Mouse (Mus musculus): ENCODE results near the gene Hs6st1. TPM values are rescaled to one million over a fixed set of nuclear protein-coding genes. Genes with fewer than 3 reads are reported as not detected.

The Hs6st1 gene
- total and polyA plus RNA-seq, 2 experiments from 2014 or later, result 3.2 to 31.5 TPM

DNA sequence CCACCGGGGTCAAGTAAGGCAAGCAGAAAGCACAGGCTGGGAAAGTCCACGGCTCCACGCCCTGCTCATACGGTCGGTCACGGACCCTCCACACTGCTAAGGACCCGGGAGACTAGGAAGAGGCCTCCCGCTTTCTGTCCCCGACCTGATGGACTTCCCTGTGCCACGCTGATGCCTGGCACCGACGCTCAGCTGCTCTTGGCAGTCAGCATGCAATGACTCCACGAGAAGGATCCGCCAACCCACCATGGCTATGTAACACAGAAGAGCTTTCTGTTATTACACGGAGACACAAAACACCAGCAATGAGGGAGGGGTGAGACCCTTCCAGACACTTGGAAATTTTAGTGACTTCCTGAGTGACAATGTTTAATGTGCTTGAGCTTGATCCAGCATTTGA is 72.1 kb downstream of the Hs6st1 start:
- Histone ChIP-seq H3K4me2 (ENCODE audit: low read depth, low read length) (no peak overlapping the region), H3K36me3 (replicated peaks; ENCODE audit: control insufficient read depth, insufficient read depth, low read length) (peaks cover 35% of the 10 kb centered on the region), H3K4me1 (ENCODE audit: control insufficient read depth, insufficient read depth) (no peaks in the 10 kb centered on the region), H3K27me3 (ENCODE audit: control insufficient read depth, insufficient read depth, low read length) (no peaks in the 10 kb centered on the region), H3K9me3 (replicated peaks; ENCODE audit: control insufficient read depth, low read length) (no peaks in the 10 kb centered on the region), H3K27ac (ENCODE audit: low read depth) (no peak overlapping the region), H3K9ac (replicated peaks; ENCODE audit: low read depth, low read length) (no peak overlapping the region), H3K4me3 (ENCODE audit: low read depth, low read length) (no peak overlapping the region)
- TF ChIP-seq EP300 (IDR thresholded peaks at IDR 0.05; ENCODE audit: low read depth) (no peak), CTCF (IDR thresholded peaks at IDR 0.05; ENCODE audit: low read depth) (no peak)
- ATAC-seq (ENCODE audit: insufficient read depth, low read depth) (no peak), DNase-seq (ENCODE audit: low spot score) (no peak)
- WGBS, result 92% methylated on average over 15 of the region's 15 CpGs

DNA sequence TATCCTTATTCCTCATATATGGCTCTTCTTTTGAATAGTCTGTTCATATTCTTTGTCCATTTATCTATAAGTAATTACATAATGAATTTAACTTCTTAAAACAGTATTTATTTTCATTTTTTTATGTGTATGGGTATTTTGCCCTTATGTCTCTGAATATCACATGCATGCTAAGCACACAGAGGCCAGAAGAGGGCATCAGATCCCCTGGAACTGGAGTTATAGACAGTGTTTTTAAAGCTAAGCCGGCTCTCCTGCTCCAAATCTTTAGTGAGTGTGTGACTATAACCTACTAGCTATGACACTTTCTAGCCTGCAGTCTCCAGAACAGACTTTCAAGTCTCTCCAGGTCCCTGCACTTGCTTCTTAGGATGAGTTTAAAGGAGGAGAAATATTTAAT is 76.8 kb downstream of the Hs6st1 start:
- TF ChIP-seq EP300 (IDR thresholded peaks at IDR 0.05; ENCODE audit: low read depth) (no peak), CTCF (IDR thresholded peaks at IDR 0.05; ENCODE audit: low read depth) (peak; percentile 68)
- no peak overlapping the region for H3K4me3 ChIP-seq (ENCODE audit: low read depth, low read length)
- ATAC-seq (ENCODE audit: insufficient read depth, low read depth) (no peak), DNase-seq (ENCODE audit: low spot score) (peak; percentile 29)
- H3K27ac ChIP-seq (ENCODE audit: low read depth), result no peak overlapping the region
- H3K36me3 ChIP-seq (replicated peaks; ENCODE audit: control insufficient read depth, insufficient read depth, low read length), result peaks cover 77% of the 10 kb centered on the region
- no peaks in the 10 kb centered on the region for H3K4me1 ChIP-seq (ENCODE audit: control insufficient read depth, insufficient read depth)
- no peak overlapping the region for H3K9ac ChIP-seq (replicated peaks; ENCODE audit: low read depth, low read length)
- no peak overlapping the region for H3K4me2 ChIP-seq (ENCODE audit: low read depth, low read length)
- no peaks in the 10 kb centered on the region for H3K9me3 ChIP-seq (replicated peaks; ENCODE audit: control insufficient read depth, low read length)
- no peaks in the 10 kb centered on the region for H3K27me3 ChIP-seq (ENCODE audit: control insufficient read depth, insufficient read depth, low read length)
- 26% methylated on average over 1 of the region's 1 CpGs for WGBS

DNA sequence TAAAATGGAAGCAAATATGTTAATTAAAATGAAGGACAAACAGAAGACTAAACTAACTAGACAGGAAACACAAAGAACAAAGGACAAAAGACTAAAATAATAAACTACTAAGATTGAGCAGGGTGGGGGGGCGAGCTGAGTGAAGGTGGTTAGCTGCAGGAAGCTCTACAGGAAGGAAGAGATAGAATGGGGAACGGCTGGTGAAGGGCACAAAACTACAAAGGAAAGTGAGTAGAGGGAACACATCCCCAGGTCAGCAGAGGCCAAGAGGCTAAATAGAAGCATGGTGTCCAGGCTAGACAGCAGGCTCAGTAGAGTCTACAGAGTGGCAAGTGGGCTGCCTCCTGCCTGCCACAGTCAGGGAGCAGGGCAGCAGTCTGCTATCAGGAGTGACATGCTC is 80.6 kb downstream of the Hs6st1 start:
- H3K27me3 ChIP-seq (ENCODE audit: control insufficient read depth, insufficient read depth, low read length), result no peaks in the 10 kb centered on the region
- TF ChIP-seq EP300 (IDR thresholded peaks at IDR 0.05; ENCODE audit: low read depth), result no peak
- WGBS, result 54% methylated on average over 2 of the region's 2 CpGs
- H3K9me3 ChIP-seq (replicated peaks; ENCODE audit: control insufficient read depth, low read length), result no peaks in the 10 kb centered on the region
- H3K4me3 ChIP-seq (ENCODE audit: low read depth, low read length), result no peak overlapping the region
- H3K4me1 ChIP-seq (ENCODE audit: control insufficient read depth, insufficient read depth), result no peaks in the 10 kb centered on the region
- no peak for DNase-seq (ENCODE audit: low spot score)
- no peak overlapping the region for H3K9ac ChIP-seq (replicated peaks; ENCODE audit: low read depth, low read length)
- peak overlapping the region; percentile 72; the same call in 1 of the 2 replicates for H3K27ac ChIP-seq (ENCODE audit: low read depth)
- ATAC-seq (ENCODE audit: insufficient read depth, low read depth), result no peak
- H3K36me3 ChIP-seq (replicated peaks; ENCODE audit: control insufficient read depth, insufficient read depth, low read length), result peaks cover 90% of the 10 kb centered on the region
- H3K4me2 ChIP-seq (ENCODE audit: low read depth, low read length), result no peak overlapping the region

DNA sequence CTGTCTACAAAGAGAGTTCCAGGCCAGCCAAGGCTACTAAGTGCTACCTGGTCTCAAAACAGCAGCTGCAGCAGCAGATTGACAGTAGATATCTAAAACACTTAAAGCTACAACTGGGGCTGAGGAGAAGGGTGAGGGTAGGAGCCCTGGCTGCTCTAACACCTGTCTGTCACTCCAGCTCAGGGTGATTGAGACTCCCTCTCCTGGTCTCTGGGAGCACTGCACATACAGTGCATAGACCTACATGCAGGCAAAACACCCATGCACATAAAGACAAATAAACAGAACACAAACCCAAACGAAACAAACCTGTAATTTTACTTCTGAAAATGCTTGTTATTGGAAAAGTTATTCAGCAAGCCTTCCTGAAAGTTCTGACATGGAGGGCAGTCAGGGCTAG is 81.2 kb downstream of the Hs6st1 start:
- Histone ChIP-seq H3K36me3 (replicated peaks; ENCODE audit: control insufficient read depth, insufficient read depth, low read length) (peaks cover 90% of the 10 kb centered on the region), H3K4me1 (ENCODE audit: control insufficient read depth, insufficient read depth) (no peaks in the 10 kb centered on the region), H3K9ac (replicated peaks; ENCODE audit: low read depth, low read length) (no peak overlapping the region), H3K4me2 (ENCODE audit: low read depth, low read length) (no peak overlapping the region), H3K27ac (ENCODE audit: low read depth) (peak overlapping the region; percentile 72; the same call in 1 of the 2 replicates), H3K27me3 (ENCODE audit: control insufficient read depth, insufficient read depth, low read length) (no peaks in the 10 kb centered on the region), H3K9me3 (replicated peaks; ENCODE audit: control insufficient read depth, low read length) (no peaks in the 10 kb centered on the region), H3K4me3 (ENCODE audit: low read depth, low read length) (no peak overlapping the region)
- 71% methylated on average over 1 of the region's 1 CpGs for WGBS
- ATAC-seq (ENCODE audit: insufficient read depth, low read depth) (no peak), DNase-seq (ENCODE audit: low spot score) (no peak)
- no peak for TF ChIP-seq EP300 (IDR thresholded peaks at IDR 0.05; ENCODE audit: low read depth)
- peak; percentile 59 for TF ChIP-seq CTCF (IDR thresholded peaks at IDR 0.05; ENCODE audit: low read depth)

Small RNAs within 50 kb of the gene (microRNA-seq; reads per million reads assigned to microRNA genes)
- 2.1 reads per million, percentile 6 among the genes with 10 or more reads in this experiment for gene Mir6897

Other genes starting within 250 kb of the Hs6st1 start
- gene Uggt1, start 176.3 kb downstream of the Hs6st1 start, total RNA-seq (2014; rRNA removed; ENCODE audit: low replicate concordance), result 26.7 and 58.0 TPM in 2 replicates
- 15.4 and 16.0 TPM in 2 replicates for gene Uggt1, start 176.3 kb downstream of the Hs6st1 start, polyA plus RNA-seq (2015; fragmentation: Nextera tagmentation; extraction: Ambion mirVana)
- 5.7 and 12.9 TPM in 2 replicates for gene Neurl3, start 206.3 kb downstream of the Hs6st1 start, total RNA-seq (2014; rRNA removed; ENCODE audit: low replicate concordance)
- 3.6 and 4.3 TPM in 2 replicates for gene Neurl3, start 206.3 kb downstream of the Hs6st1 start, polyA plus RNA-seq (2015; fragmentation: Nextera tagmentation; extraction: Ambion mirVana)
- gene Arid5a, start 239.3 kb downstream of the Hs6st1 start, total RNA-seq (2014; rRNA removed; ENCODE audit: low replicate concordance), result 13.7 and 31.1 TPM in 2 replicates
- gene Arid5a, start 239.3 kb downstream of the Hs6st1 start, polyA plus RNA-seq (2015; fragmentation: Nextera tagmentation; extraction: Ambion mirVana), result 6.6 and 8.5 TPM in 2 replicates

Data from heart, postnatal 0 days (tissue).